Mouse (Mus musculus) heart, embryonic 12.5 days (tissue): ENCODE data around the gene Cetn4. TPM values are rescaled to one million over a fixed set of nuclear protein-coding genes. Genes with fewer than 3 reads are reported as not detected.

ENCODE experiments used
- ATAC-seq: fragments of 200-750 bp; cut with Nextera tagmentation; 2 replicates; pipeline ENCODE4 v1.8.0; 2017; ENCODE audit warnings: moderate TSS enrichment, moderate library complexity; ENCODE audit not compliant: insufficient number of reproducible peaks, low FRiP score
- H3K27ac ChIP-seq: fragments of 300-500 bp; sonication (generic); 2 replicates; pipeline ENCODE4 v1.5.1; 2016; ENCODE audit warnings: mild to moderate bottlenecking, moderate library complexity; ENCODE audit not compliant: poor library complexity, severe bottlenecking
- H3K27me3 ChIP-seq: fragments of 300-500 bp; sonication (generic); replicated peaks from 2 replicates; pipeline ENCODE4 v1.6.1; 2016; ENCODE audit warnings: mild to moderate bottlenecking, moderate library complexity
- H3K36me3 ChIP-seq: fragments of 300-500 bp; sonication (generic); 2 replicates; pipeline ENCODE4 v1.6.1; 2016; ENCODE audit warnings: mild to moderate bottlenecking, moderate library complexity
- H3K4me1 ChIP-seq: fragments of 300-500 bp; sonication (generic); replicated peaks from 2 replicates; pipeline ENCODE4 v1.6.1; 2016; ENCODE audit warnings: mild to moderate bottlenecking
- H3K4me2 ChIP-seq: fragments of 300-500 bp; sonication (generic); 2 replicates; pipeline ENCODE4 v1.6.1; 2016; ENCODE audit warnings: mild to moderate bottlenecking, moderate library complexity
- H3K4me3 ChIP-seq: fragments of 300-500 bp; sonication (generic); 2 replicates; pipeline ENCODE4 v1.5.1; 2016; ENCODE audit warnings: mild to moderate bottlenecking
- H3K9ac ChIP-seq: fragments of 300-500 bp; sonication (generic); 2 replicates; pipeline ENCODE4 v1.6.1; 2016; ENCODE audit warnings: mild to moderate bottlenecking, moderate library complexity
- H3K9me3 ChIP-seq: fragments of 300-500 bp; sonication (generic); replicated peaks from 2 replicates; pipeline ENCODE4 v1.6.1; 2016; ENCODE audit warnings: mild to moderate bottlenecking, moderate library complexity
- WGBS: fragments of 180-500 bp; shearing (Covaris S2); methylation state at CpG from one replicate; pipeline ENCODE4 v1.1.7; 2016; 5-methylcytosine and 5-hydroxymethylcytosine counted together
- polyA plus RNA-seq: library from polyadenylated mRNA; unstranded; fragments of >200 nt; fragmentation: Nextera tagmentation; extraction: Ambion mirVana; gene quantifications from 2 replicates; pipeline ENCODE4 v1.2.1, GENCODE M21; 2016

The Cetn4 gene
- polyA plus RNA-seq, 1 experiment from 2014 or later, result 2.1 TPM

GRCm38 (mm10) chr3:37299470-37299869, 13.0 kb downstream of the Cetn4 start:
- Histone ChIP-seq H3K4me3 (no peak overlapping the region), H3K9ac (no peak overlapping the region), H3K27me3 (no peaks in the 10 kb centered on the region), H3K4me2 (no peak overlapping the region), H3K27ac (no peak overlapping the region), H3K36me3 (no peaks in the 10 kb centered on the region), H3K4me1 (0 out of 2 replicates have a peak, but pooled peaks cover 3% of the 10 kb centered on the region), H3K9me3 (no peaks in the 10 kb centered on the region)
- WGBS, result 68% methylated on average over 3 of the region's 3 CpGs
- ATAC-seq, result no peak

DNA sequence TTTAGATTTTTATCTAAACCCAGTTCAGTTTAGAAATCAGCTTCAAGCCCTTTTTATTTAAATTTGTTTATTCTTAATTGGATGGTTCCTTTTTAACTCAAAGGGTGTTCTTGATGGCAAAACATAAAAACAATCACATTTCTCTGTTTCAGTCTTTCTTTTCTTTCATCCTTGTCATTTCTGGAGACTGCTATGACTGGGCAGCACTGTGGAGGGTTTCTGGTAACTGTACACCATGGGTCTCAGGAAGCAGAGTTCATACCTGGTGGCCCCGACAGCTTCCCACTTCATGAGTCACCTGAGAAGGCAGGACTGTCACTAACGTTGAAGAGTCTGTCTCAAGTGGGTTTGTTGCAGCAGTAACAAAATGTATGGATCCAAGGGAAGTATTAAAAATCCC, 19.9 kb downstream of the Cetn4 start:
- Histone ChIP-seq H3K36me3 (no peaks in the 10 kb centered on the region), H3K9ac (no peak overlapping the region), H3K4me3 (no peak overlapping the region), H3K27ac (no peak overlapping the region), H3K4me1 (no peaks in the 10 kb centered on the region), H3K27me3 (no peaks in the 10 kb centered on the region), H3K4me2 (no peak overlapping the region), H3K9me3 (no peaks in the 10 kb centered on the region)
- 63% methylated on average over 2 of the region's 2 CpGs for WGBS
- no peak for ATAC-seq

- Histone ChIP-seq H3K4me2 (no peak overlapping the region), H3K9ac (no peak overlapping the region), H3K4me3 (no peak overlapping the region), H3K27ac (no peak overlapping the region), H3K9me3 (no peaks in the 10 kb centered on the region), H3K36me3 (no peaks in the 10 kb centered on the region), H3K4me1 (no peaks in the 10 kb centered on the region), H3K27me3 (no peaks in the 10 kb centered on the region)
- 76% methylated on average over 2 of the region's 2 CpGs for WGBS
- ATAC-seq, result no peak
Measured at GRCm38 (mm10) chr3:37291929-37292328, 20.6 kb downstream of the Cetn4 start.

DNA sequence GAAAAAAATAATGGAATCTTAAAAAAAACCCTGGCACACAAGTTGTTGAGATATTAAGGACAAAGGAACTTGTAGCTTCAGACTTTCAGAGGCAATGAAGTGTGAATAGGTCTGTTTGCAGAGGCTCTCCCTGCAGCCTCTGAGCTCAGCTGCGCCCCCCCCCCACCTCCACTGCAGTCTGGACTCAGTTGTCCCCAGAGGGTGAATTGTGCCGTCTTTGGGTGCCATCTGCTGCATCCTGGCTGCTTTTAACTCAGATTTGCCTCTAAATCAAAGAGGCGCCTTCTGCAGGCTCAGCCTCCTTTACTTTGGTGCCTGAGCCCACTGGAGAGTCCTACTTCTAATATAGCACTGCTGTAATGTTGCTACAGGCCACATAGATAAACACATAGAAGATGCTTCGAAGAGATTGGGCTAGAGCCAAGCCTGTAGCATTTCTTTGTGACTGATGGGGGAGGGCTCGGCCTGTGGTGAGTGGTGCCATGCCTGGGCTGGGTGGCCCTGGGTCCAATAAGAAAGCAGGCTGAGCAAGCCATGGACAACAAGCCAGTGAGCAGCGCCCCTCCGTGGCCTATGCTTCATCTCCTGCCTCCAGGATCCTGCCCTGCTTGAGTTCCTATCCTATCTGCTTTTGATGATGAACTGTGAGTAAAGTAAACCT, 21.5 kb downstream of the Cetn4 start:
- no peak for ATAC-seq
- 63% methylated on average over 7 of the region's 7 CpGs for WGBS
- Histone ChIP-seq H3K36me3 (no peaks in the 10 kb centered on the region), H3K4me1 (no peaks in the 10 kb centered on the region), H3K4me3 (no peak overlapping the region), H3K4me2 (no peak overlapping the region), H3K9ac (no peak overlapping the region), H3K27me3 (no peaks in the 10 kb centered on the region), H3K9me3 (no peaks in the 10 kb centered on the region), H3K27ac (no peak overlapping the region)

GRCm38 (mm10) chr3:37289237-37289636, 23.3 kb downstream of the Cetn4 start:
- WGBS, result 88% methylated on average over 2 of the region's 2 CpGs
- no peak overlapping the region for H3K27ac ChIP-seq

DNA sequence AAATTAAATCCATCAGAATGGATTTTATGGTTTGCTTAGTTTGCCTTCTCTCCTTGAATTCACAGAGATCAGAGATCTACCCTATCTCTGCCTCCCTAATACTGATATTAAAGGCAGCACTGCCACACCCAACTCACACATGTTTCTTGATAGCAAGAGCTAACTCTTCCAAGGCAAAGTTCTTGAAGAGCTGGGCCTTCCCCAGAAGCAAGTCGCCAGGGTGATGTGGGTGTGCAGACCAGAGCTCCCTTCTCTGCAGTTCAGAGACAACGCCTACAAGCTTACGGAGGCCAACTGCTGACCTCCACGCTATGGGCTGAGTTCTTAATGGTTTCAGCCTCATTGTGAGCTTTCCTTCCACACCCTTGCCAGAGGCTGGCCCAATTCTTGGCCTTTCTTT, 29.3 kb downstream of the Cetn4 start:
- Histone ChIP-seq H3K27ac (no peak overlapping the region), H3K27me3 (no peaks in the 10 kb centered on the region), H3K9ac (no peak overlapping the region), H3K4me3 (no peak overlapping the region), H3K9me3 (no peaks in the 10 kb centered on the region), H3K4me1 (no peaks in the 10 kb centered on the region), H3K36me3 (no peaks in the 10 kb centered on the region), H3K4me2 (no peak overlapping the region)
- ATAC-seq, result no peak
- WGBS, result 71% methylated on average over 4 of the region's 4 CpGs

More at GRCm38 (mm10) chr3:37289237-37289636, 23.3 kb downstream of the Cetn4 start:
- Histone ChIP-seq H3K4me1 (no peaks in the 10 kb centered on the region), H3K4me3 (no peak overlapping the region), H3K4me2 (no peak overlapping the region), H3K9me3 (no peaks in the 10 kb centered on the region), H3K9ac (no peak overlapping the region), H3K27me3 (no peaks in the 10 kb centered on the region), H3K36me3 (no peaks in the 10 kb centered on the region)
- ATAC-seq, result no peak

DNA sequence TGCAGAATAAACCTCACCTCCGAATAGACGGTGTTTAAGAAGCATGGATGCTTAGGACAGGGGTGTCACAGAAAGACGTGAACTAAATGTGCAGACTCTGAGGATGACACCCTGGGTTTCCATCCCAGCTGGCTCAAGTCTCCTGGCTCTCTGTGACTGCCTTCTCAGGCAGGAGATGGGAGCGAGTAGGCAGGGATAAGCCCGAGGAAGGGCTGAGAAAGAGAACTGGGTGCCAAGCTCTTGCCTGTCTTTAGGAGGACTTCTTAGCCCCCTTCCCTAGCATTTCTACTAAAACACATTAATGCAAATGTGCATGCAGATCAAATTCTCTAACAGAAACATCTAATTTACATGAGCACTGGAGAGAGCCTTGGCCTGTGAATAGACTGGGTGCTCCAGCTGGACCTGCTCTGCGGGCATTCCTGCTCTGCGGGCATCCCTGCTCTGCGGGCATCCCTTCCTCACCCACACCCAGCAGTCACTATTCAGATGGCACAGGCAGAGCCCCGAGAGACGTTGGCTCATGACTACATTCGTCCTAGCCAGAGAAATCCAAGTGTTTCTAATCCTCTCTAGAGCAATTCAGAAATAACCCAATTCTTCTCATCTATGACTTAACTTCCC, 30.1 kb downstream of the Cetn4 start:
- Histone ChIP-seq H3K9me3 (no peaks in the 10 kb centered on the region), H3K4me3 (no peak overlapping the region), H3K9ac (no peak overlapping the region), H3K27ac (no peak overlapping the region), H3K27me3 (no peaks in the 10 kb centered on the region), H3K36me3 (no peaks in the 10 kb centered on the region), H3K4me1 (no peaks in the 10 kb centered on the region), H3K4me2 (no peak overlapping the region)
- 82% methylated on average over 11 of the region's 11 CpGs for WGBS
- no peak for ATAC-seq

DNA sequence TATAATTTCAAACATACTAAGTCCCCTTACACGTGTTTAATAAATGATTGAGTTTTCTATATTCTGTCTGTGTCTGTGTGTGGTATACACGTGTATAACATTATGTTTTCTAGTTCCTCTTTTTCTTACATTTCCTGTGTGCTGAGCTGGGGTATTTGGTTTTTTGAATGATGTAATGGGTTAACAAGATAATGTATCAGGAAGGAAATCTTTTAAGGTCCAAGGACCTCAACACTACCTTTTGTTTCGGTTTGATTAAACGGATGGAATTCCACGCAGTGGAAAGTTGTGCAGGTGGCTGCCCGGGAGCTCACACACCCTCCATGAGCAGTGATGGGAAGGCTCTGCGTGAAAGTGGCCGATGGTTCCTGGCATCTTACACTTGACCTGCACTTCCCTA, 31.6 kb downstream of the Cetn4 start:
- no peak for ATAC-seq
- Histone ChIP-seq H3K4me2 (no peak overlapping the region), H3K27me3 (no peaks in the 10 kb centered on the region), H3K27ac (no peak overlapping the region), H3K9me3 (no peaks in the 10 kb centered on the region), H3K9ac (no peak overlapping the region), H3K4me3 (no peak overlapping the region), H3K36me3 (no peaks in the 10 kb centered on the region), H3K4me1 (no peaks in the 10 kb centered on the region)
- 68% methylated on average over 8 of the region's 8 CpGs for WGBS

GRCm38 (mm10) chr3:37280221-37280620, 32.3 kb downstream of the Cetn4 start:
- no peaks in the 10 kb centered on the region for H3K9me3 ChIP-seq

DNA sequence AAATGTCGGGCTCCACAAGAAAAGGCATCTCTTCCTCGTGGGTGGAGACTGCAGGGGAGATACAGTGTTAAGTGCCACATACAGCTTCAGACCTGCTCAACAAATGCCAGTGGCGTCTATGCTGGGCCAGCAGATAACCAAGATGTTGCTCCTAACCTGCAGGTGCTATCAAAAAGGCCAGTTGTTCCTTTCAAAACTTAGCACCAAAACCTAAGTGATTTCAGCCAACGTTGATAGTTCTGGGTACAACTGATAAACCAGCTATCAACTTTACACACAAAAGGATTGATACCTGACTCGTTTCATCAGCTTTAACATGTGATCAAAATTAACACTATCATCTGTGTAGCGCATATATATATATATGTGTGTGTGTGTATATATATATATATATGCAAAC, 37.8 kb downstream of the Cetn4 start:
- 63% methylated on average over 6 of the region's 6 CpGs for WGBS

More at GRCm38 (mm10) chr3:37280221-37280620, 32.3 kb downstream of the Cetn4 start:
- H3K4me1 ChIP-seq, result no peaks in the 10 kb centered on the region
- H3K9ac ChIP-seq, result no peak overlapping the region
- no peaks in the 10 kb centered on the region for H3K36me3 ChIP-seq
- WGBS, result 65% methylated on average over 1 of the region's 1 CpGs
- H3K4me2 ChIP-seq, result no peak overlapping the region
- no peaks in the 10 kb centered on the region for H3K27me3 ChIP-seq
- no peak overlapping the region for H3K27ac ChIP-seq
- H3K4me3 ChIP-seq, result no peak overlapping the region
- no peak for ATAC-seq

GRCm38 (mm10) chr3:37273092-37273491, 39.4 kb downstream of the Cetn4 start:
- ATAC-seq, result no peak
- Histone ChIP-seq H3K27ac (no peak overlapping the region), H3K4me1 (no peaks in the 10 kb centered on the region), H3K9ac (no peak overlapping the region), H3K4me2 (no peak overlapping the region), H3K27me3 (no peaks in the 10 kb centered on the region), H3K36me3 (no peaks in the 10 kb centered on the region), H3K4me3 (no peak overlapping the region), H3K9me3 (no peaks in the 10 kb centered on the region)
- WGBS, result 79% methylated on average over 7 of the region's 7 CpGs

More for the DNA sequence above, 37.8 kb downstream of the Cetn4 start:
- Histone ChIP-seq H3K4me2 (no peak overlapping the region), H3K27me3 (no peaks in the 10 kb centered on the region), H3K9me3 (no peaks in the 10 kb centered on the region), H3K9ac (no peak overlapping the region), H3K4me1 (no peaks in the 10 kb centered on the region), H3K27ac (no peak overlapping the region), H3K36me3 (no peaks in the 10 kb centered on the region), H3K4me3 (no peak overlapping the region)
- no peak; the same call in 1 of the 2 replicates for ATAC-seq
